Mouse (Mus musculus) layer of hippocampus, postnatal 36 days (tissue): ENCODE data around the gene Cd109. TPM values are rescaled to one million over a fixed set of nuclear protein-coding genes. Genes with fewer than 3 reads are reported as not detected.

ENCODE experiments used
- DNase-seq, 2 experiments: peaks; one replicate each; pipeline ENCODE4 v3.0.0; 2022
- total RNA-seq, 2 experiments: library from RNA; stranded (reverse); gene quantifications; 2 replicates each; pipeline ENCODE4 v1.2.3; 2021

The Cd109 gene
- total RNA-seq = 1 to 10 TPM; 2.9 to 3.2 TPM

DNA sequence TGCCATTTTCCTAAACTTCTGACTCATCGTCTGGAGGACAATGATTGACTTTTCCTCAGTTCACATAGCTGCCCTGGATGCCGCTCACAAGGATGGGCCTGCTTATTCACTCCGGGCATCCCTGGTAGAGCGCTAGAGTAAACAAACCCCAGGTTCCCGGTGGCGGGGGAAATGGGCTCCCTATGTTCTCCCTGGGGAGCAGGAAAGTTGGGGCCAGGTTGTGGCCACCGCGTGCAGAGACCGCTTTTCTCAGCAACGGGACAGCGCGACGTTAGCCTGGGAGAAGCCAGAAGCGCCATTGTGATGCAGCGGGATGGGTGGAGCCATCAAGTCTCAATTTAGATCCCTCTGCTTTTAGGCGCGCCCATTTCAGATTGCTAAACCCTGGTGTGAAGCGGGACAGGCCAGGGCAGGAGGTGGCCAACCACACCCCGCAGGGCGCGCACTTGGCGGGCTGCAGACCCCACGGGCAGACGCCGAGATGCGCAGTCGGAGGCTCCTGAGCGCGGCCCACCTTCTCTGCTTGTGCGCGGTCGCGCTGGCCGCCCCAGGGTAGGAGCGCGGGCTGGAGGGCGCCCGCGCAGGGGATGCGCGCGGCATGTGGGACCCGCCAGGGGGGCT lies at the start of gene Cd109:
TSS of gene Cd109 (plus strand) at position 146 of the 621 bp plus-strand sequence.
- peak; percentile 18 to 22 for DNase-seq

DNA sequence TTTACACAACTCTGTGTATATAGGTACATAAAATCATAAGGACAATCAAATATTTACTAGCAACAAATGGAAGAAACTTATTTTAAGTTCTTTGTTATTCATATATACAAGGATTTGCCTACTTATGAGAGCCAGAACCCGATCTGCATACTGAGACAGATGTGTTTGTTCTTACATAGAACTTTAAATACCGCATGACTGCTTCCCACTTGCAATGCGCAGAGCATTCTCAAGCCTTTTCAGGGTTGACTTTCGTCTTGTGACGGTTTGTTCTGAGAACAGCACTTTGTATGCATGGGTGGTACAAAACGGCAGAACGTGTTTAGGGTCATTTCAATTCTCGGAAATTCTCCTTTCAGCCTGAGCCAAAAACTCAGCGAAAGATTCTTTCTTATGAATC lies 45.4 kb upstream of the Cd109 start:
- DNase-seq = no peak

DNA sequence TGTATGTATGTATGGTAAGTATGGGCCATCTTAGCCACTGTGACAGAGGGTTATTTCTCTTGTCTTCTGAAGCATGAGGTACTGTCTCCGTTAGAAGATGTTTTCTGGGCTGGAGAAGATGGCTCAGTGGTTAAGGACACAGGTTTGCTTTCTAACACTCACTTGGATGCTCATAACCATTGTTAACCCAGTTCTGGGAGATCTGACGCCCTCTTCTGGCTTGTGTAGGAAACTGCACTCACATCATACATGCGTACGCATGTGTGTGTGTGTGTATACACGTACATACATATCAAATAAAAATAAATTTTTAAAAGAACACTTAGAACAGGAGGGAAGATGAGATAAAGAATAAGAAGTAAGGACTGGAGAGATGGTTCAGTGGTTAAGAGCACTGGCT lies 38.9 kb upstream of the Cd109 start:
- DNase-seq = no peak

DNA sequence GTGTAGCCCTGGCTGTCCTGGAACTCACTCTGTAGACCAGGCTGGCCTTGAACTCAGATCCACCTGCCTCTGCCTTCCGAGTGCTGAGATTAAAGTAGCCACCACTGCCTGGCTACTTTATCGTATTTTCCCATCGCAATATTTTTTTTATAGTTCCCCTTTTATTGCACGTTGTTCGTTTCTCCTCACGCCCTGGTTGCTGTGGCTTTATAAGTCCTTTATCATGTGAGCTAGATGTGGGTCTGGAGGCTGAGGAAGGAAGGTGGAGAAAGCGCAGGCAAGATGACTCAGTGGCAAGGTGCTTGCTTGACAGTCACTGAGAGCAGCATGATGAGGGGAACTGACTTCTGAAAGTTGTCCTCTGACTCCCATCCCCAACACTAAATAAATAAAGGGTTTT lies 36.5 kb upstream of the Cd109 start:
- DNase-seq = no peak

- no peak for DNase-seq
These were observed 35.5 kb upstream of the Cd109 start for GRCm38 (mm10) chr9:78579644-78580396.

DNA sequence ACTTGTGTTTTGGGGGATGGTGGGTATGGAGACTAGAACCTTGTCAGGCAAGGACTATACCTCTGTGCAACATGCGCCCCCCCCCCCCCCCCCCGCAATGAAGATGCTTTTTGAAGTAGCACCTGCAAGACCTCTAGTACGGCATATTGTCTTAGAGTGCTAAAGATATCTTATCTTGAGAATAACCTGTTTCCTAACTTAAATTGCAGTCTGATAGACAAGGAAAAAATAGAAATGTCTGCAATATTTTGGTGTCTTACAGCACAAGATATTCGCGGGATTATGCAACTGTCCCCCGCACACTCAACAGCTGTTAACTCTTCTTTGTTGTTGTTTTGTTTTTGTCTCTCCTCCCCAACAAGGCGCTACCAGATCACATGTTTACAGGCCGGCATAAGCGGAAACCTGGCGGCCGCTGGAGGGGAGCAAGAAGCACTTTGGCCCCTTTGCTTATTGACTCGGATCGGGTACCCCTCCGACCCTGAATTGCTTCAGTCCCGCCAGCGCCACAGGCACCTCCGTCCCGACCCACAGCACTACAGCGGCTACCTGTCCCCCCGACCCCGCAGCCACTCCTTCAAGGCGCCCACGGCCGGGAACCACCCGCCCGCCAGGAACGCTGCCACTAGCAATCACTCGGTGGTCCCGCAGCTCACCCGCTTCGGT lies 28.0 kb upstream of the Cd109 start:
- DNase-seq = no peak

DNA sequence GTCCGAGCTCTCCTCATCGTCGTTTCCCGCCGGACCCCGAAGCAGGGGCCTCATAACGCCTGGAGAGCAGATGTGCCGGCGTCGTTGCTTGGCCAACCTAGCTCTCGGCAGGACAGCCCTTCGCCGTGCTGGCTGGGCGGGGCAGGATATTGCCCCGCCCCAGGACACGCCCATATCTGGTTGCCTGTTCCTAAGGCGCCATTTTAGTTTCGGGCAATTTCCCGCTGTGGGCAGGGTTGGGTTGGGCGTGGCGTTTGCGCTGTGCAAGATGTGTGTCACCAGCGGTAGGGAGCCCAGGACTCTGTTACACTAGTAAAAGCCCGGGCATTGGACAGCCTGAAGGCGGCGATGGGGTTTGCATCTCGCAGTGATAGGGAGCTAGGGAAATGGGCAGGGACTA lies 27.4 kb upstream of the Cd109 start, which contains the start of gene Slc17a5:
TSS of gene Slc17a5 (minus strand) at position 128 of the 400 bp plus-strand sequence.
- DNase-seq = peak; percentile 88 to 89

DNA sequence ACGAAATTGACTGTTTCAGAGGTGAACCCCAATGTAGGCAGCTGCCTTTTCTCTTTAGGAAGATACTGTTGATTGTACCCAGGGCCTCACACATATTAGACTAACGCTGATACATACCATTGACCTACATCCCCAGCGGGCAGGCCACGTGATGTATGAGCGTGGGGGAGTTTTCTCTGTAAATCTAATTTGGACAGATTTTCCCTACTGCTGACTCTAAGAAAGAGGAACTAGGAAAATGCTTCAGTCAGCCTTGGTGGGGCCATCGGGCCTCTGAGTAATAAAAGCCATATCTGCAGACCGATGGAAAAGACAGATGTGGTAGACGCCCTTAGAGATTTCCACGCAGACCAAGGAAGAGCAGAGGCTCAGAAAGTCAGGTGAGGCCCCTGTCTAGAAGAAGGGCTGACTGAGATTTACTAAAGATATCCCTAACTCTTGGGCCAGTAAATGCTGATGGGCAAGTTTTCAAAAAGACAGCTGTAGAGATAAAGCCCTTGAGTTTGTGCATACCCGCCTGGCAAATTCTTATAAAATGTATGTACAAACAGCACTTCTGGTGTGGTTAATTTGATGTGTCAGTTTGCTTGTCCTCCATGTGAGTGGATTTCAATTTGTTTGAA lies 26.8 kb upstream of the Cd109 start:
- no peak for DNase-seq

DNA sequence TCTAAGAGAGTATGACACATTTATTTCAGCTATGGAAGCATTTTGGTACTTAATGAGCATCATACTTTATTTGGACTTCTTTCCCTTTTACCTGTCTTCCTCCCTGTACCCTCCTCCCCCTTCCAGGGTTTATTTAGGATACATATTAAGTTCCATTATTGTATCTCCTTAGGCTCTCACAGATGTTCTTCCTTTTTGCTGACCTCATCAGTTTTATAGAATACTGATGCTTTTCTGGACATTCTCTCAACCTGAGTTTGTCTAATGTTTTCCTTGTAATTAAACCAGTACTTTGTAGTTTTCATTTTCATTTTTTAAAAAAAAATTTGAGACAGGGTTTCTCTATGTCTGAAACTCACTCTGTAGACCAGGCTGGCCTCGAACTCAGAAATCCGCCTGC lies 24.9 kb upstream of the Cd109 start:
- DNase-seq = no peak

DNA sequence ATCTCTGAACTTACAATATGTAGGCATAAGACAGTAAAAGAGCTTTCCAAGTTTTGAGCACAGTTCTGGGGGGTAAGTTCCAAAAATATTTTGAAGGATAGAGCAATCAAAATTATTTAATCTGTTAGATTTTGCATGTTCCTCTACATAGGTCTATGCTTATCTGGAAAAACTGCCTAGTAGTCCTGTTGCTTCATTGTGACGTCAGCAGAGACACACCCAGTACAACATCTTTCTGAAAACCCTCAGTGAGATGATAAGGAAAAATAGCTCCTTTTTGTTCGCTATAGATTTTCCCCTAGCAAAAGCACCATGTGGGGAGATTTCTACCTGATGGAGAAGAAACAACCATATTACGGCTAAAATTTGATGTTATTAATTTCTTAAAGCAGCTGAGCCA lies 20.1 kb upstream of the Cd109 start:
- no peak for DNase-seq

- DNase-seq = no peak
These were observed 19.4 kb upstream of the Cd109 start for GRCm38 (mm10) chr9:78595769-78596555.

DNA sequence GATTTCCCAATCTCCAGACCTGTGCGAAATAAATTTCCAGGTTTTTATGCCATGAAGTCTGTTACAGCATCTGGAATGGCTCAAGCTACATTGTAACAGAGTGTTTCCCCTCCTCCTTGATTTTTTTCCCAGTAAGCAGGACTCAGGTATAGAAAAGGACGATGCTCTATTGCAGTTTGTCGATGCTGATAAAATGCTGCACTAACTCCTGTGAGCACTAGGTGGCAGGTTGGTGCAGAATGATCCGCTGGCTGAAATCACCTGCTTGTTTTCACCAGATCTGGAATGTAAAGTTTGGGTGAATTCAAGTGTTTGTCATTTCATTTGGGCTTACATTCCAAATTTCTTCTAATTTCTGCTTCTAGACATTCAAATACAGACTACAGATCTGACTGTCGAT lies 18.5 kb upstream of the Cd109 start:
- DNase-seq = peak in 1 of 2 experiments; percentile 31

DNA sequence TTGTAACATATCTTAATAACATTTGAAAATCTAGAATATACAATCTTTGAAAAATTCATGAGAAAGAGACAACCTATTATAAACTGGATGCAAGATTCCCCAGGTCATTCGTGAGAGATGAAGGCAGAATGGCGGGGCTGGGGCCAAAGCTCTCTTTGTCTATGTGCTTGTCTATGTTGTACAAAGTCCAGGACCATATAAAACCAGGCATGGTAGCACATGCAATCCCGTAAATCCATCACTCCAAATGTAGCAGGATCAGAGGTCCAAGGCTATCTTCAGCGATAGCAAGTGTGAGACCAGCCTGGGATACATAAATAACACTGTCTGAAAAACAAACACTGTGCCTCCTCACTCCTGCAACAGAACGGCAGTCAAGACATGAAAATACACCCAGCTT lies 15.4 kb upstream of the Cd109 start:
- DNase-seq = no peak

DNA sequence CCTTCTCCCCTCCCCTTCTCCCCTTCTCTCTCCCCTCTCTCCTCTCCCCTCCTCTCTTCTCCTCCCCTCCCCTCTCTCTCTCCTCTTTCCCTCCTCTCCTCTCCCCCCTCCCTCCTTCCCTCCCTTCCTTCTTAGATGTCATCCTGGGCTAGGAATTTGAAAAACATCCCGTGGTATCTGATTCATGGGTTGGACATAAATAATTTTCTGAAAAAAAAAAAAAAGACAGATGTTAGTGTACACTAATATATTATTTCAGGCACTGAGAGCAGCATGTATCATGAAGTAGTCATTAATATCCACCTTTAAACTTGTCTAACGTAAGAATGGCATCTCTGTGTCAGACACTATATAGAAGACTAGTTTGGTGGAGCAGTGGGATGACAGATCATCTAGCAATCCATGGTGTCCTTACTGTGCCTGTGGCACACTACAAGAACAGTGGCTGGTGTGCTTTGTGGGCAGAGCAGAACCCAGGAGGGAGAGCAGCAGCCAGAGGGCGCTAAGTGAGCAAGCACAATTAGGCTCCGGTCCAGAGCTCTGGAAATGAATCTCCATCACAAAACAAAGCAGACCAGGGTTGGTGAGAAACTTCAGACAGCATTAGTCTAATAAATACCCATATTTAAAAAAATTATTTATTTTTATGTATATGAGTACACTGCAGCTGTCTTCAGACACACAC lies 14.2 kb upstream of the Cd109 start:
- DNase-seq = no peak

- no peak for DNase-seq
These were observed 1.1 kb upstream of the Cd109 start for GRCm38 (mm10) chr9:78614201-78614600.

- no peak for DNase-seq
These were observed 3.9 kb downstream of the Cd109 start for GRCm38 (mm10) chr9:78619285-78619684.

GRCm38 (mm10) chr9:78623301-78623747 lies 8.0 kb downstream of the Cd109 start:
- no peak for DNase-seq

- no peak for DNase-seq
These were observed 14.6 kb downstream of the Cd109 start for GRCm38 (mm10) chr9:78629991-78630390.

GRCm38 (mm10) chr9:78631755-78632434 lies 16.5 kb downstream of the Cd109 start:
- no peak for DNase-seq

DNA sequence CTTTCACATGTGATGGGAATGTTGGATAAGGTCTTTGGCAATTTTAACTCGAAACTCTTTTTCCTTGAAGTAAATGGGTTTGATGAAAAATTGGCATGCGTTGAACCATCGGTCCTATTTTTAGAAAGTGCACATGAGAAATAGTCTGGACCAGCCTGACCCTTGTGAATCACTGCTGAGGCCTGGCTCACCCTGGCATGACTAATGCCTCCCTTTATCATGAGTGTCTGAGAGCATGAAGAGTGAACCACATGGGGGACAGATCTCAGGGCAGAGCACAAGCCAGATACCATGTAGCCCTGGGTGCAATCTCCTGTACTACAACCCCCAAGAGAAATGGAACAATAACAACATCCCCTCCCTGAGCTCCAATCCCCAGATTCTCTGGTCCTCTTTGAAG lies 18.6 kb downstream of the Cd109 start:
- no peak for DNase-seq

GRCm38 (mm10) chr9:78641386-78641785 lies 26.0 kb downstream of the Cd109 start:
- no peak for DNase-seq
